Mouse (Mus musculus) myocyte (in vitro differentiated cells): ENCODE measurements around the gene Gnas. TPM values are rescaled to one million over a fixed set of nuclear protein-coding genes. Genes with fewer than 3 reads are reported as not detected.
"Not testable (repeated sequence)": the region's sequence is repeated elsewhere in the genome, so short reads cannot be mapped to it uniquely, and the experiment has no call there.

Experiments
- H3K27me3 ChIP-seq: one replicate; pipeline ENCODE4 v1.6.1; 2011; ENCODE audit not compliant: control insufficient read depth, insufficient read depth, insufficient read length
- H3K36me3 ChIP-seq: one replicate; pipeline ENCODE4 v1.6.1; 2011; ENCODE audit not compliant: control insufficient read depth, insufficient read depth
- H3K4me2 ChIP-seq: one replicate; pipeline ENCODE4 v1.6.1; 2011; ENCODE audit warnings: low read depth, control low read depth
- H3K4me3 ChIP-seq: one replicate; pipeline ENCODE4 v1.5.1; 2011; ENCODE audit warnings: mild to moderate bottlenecking, control low read depth, moderate library complexity
- H3K79me2 ChIP-seq: one replicate; pipeline ENCODE4 v1.6.1; 2011; ENCODE audit not compliant: control insufficient read depth, insufficient read depth
- H3ac ChIP-seq: one replicate; pipeline ENCODE4 v1.6.1; 2011; ENCODE audit not compliant: control insufficient read depth, insufficient read length
- CEBPB ChIP-seq: IDR thresholded peaks from 2 replicates; pipeline ENCODE4 v1.6.1; 2011; ENCODE audit warnings: mild to moderate bottlenecking, moderate library complexity; ENCODE audit not compliant: poor library complexity, insufficient read depth, severe bottlenecking
- E2F4 ChIP-seq: IDR thresholded peaks from one replicate; pipeline ENCODE4 v1.6.1; 2011; ENCODE audit warnings: mild to moderate bottlenecking, control low read depth, moderate library complexity; ENCODE audit not compliant: insufficient read depth
- MAX ChIP-seq: IDR thresholded peaks from one replicate; pipeline ENCODE4 v1.6.1; 2011; ENCODE audit warnings: low read depth, mild to moderate bottlenecking, control low read depth
- MYOD1 ChIP-seq, 3 experiments: IDR thresholded peaks; one replicate each; pipeline ENCODE4 v1.6.1; 2011; ENCODE audit warnings: control low read depth in 2 of 3, low read depth in 2 of 3, mild to moderate bottlenecking in 2 of 3, moderate library complexity in 1 of 3; ENCODE audit not compliant: insufficient read length in 2 of 3, control insufficient read depth in 1 of 3
- MYOG ChIP-seq, 3 experiments: IDR thresholded peaks; one replicate each; pipeline ENCODE4 v1.6.1; 2011; ENCODE audit warnings: control low read depth in 2 of 3, low read depth in 2 of 3, mild to moderate bottlenecking in 2 of 3; ENCODE audit not compliant: insufficient read length in 2 of 3, control insufficient read depth in 1 of 3, insufficient read depth in 1 of 3
- POLR2A ChIP-seq: IDR thresholded peaks from one replicate; pipeline ENCODE4 v1.6.1; 2011; ENCODE audit warnings: low read depth, mild to moderate bottlenecking, control low read depth, moderate library complexity; ENCODE audit not compliant: insufficient read length
- POLR2AphosphoS2 ChIP-seq: IDR thresholded peaks from one replicate; pipeline ENCODE4 v1.6.1; 2011; ENCODE audit warnings: low read depth, control low read depth; ENCODE audit not compliant: insufficient read length
- REST ChIP-seq: IDR thresholded peaks from one replicate; pipeline ENCODE4 v1.6.1; 2011; ENCODE audit warnings: mild to moderate bottlenecking, control low read depth, moderate library complexity; ENCODE audit not compliant: insufficient read depth, insufficient read length
- SRF ChIP-seq: IDR thresholded peaks from one replicate; pipeline ENCODE4 v1.6.1; 2011; ENCODE audit warnings: low read depth; ENCODE audit not compliant: control insufficient read depth, insufficient read length
- TCF12 ChIP-seq: IDR thresholded peaks from one replicate; pipeline ENCODE4 v1.6.1; 2011; ENCODE audit warnings: mild to moderate bottlenecking, control low read depth; ENCODE audit not compliant: poor library complexity, insufficient read depth, severe bottlenecking
- TCF3 ChIP-seq: IDR thresholded peaks from one replicate; pipeline ENCODE4 v1.6.1; 2011; ENCODE audit warnings: low read depth, control low read depth; ENCODE audit not compliant: insufficient read length
- USF1 ChIP-seq: IDR thresholded peaks from one replicate; pipeline ENCODE4 v1.6.1; 2011; ENCODE audit warnings: low read depth, mild to moderate bottlenecking, control low read depth, moderate library complexity
- polyA plus RNA-seq: library from polyadenylated mRNA; unstranded; fragments of >200 nt; fragmentation: generic; extraction: Trizol; gene quantifications from one replicate; pipeline ENCODE4 v1.2.1, GENCODE M21; 2012; ENCODE audit warnings: missing spikeins

Gnas gene
- polyA plus RNA-seq, 1 experiment: 1,706 TPM

GRCm38 (mm10) chr2:174346999-174347668 lies 63.0 kb downstream of the Gnas start:
- H3K4me2 ChIP-seq, H3K4me3 ChIP-seq, H3ac ChIP-seq, H3K27me3 ChIP-seq: not testable (repeated sequence)
- peaks cover 28% of the 10 kb centered on the region for H3K36me3 ChIP-seq
- peak; percentile 49 for TF ChIP-seq POLR2AphosphoS2
- peak; percentile 14 for TF ChIP-seq POLR2A
- H3K79me2 ChIP-seq: peaks cover 34% of the 10 kb centered on the region

GRCm38 (mm10) chr2:174358516-174358915 lies 74.4 kb downstream of the Gnas start:
- H3ac ChIP-seq: no peak overlapping the region
- H3K27me3 ChIP-seq: no peaks in the 10 kb centered on the region
- H3K36me3 ChIP-seq: no peaks in the 10 kb centered on the region
- TF ChIP-seq USF1: no peak
- no peak for TF ChIP-seq MYOD1 (IDR thresholded peaks at IDR 0.05; ENCODE audit: control insufficient read depth in 1 of 3, insufficient read length in 2 of 3, low read depth in 2 of 3)
- no peak for TF ChIP-seq REST
- no peak for TF ChIP-seq POLR2A
- TF ChIP-seq E2F4: no peak
- TF ChIP-seq CEBPB: no peak
- no peaks in the 10 kb centered on the region for H3K79me2 ChIP-seq
- H3K4me3 ChIP-seq: no peak overlapping the region
- no peak overlapping the region for H3K4me2 ChIP-seq

GRCm38 (mm10) chr2:174359656-174360055 lies 75.5 kb downstream of the Gnas start:
- no peaks in the 10 kb centered on the region for H3K36me3 ChIP-seq
- no peaks in the 10 kb centered on the region for H3K27me3 ChIP-seq
- no peak for TF ChIP-seq POLR2AphosphoS2
- no peak for TF ChIP-seq TCF12
- no peak for TF ChIP-seq TCF3
- TF ChIP-seq MAX: no peak
- no peak for TF ChIP-seq MYOD1 (IDR thresholded peaks at IDR 0.05; ENCODE audit: control insufficient read depth in 1 of 3, insufficient read length in 2 of 3, low read depth in 2 of 3)
- TF ChIP-seq SRF: no peak
- no peak for TF ChIP-seq POLR2A
- no peak for TF ChIP-seq USF1
- no peak for TF ChIP-seq REST
- TF ChIP-seq CEBPB: no peak
- TF ChIP-seq E2F4: no peak
- TF ChIP-seq MYOG (IDR thresholded peaks at IDR 0.05; ENCODE audit: control insufficient read depth in 1 of 3, insufficient read depth in 1 of 3, insufficient read length in 2 of 3, low read depth in 2 of 3): no peak
- H3K79me2 ChIP-seq: no peaks in the 10 kb centered on the region
- no peak overlapping the region for H3K4me3 ChIP-seq
- H3ac ChIP-seq: no peak overlapping the region
- H3K4me2 ChIP-seq: no peak overlapping the region

GRCm38 (mm10) chr2:174366571-174366970 lies 82.5 kb downstream of the Gnas start:
- Histone ChIP-seq H3K36me3 (no peaks in the 10 kb centered on the region), H3K4me3 (no peak overlapping the region), H3K4me2 (no peak overlapping the region), H3K27me3 (no peaks in the 10 kb centered on the region), H3ac (no peak overlapping the region), H3K79me2 (no peaks in the 10 kb centered on the region)
- TF ChIP-seq REST (no peak), MAX (no peak), E2F4 (no peak), USF1 (no peak), MYOG (IDR thresholded peaks at IDR 0.05; ENCODE audit: control insufficient read depth in 1 of 3, insufficient read depth in 1 of 3, insufficient read length in 2 of 3, low read depth in 2 of 3) (no peak), TCF12 (no peak), TCF3 (no peak), POLR2AphosphoS2 (no peak), SRF (no peak), CEBPB (no peak), MYOD1 (IDR thresholded peaks at IDR 0.05; ENCODE audit: control insufficient read depth in 1 of 3, insufficient read length in 2 of 3, low read depth in 2 of 3) (no peak), POLR2A (no peak)

- Histone ChIP-seq H3K4me3 (no peak overlapping the region), H3K79me2 (no peaks in the 10 kb centered on the region), H3K4me2 (no peak overlapping the region), H3K27me3 (no peaks in the 10 kb centered on the region), H3ac (no peak overlapping the region), H3K36me3 (no peaks in the 10 kb centered on the region)
- TF ChIP-seq POLR2A: no peak
Observed at GRCm38 (mm10) chr2:174381021-174381420, 96.9 kb downstream of the Gnas start.
